Mouse (Mus musculus) lung, postnatal 0 days (tissue): Measurements from ENCODE around the gene Sgk2. TPM values are rescaled to one million over a fixed set of nuclear protein-coding genes. Genes with fewer than 3 reads are reported as not detected.
A peak's percentile ranks its signal among the peaks of the same experiment; 100 is the strongest.

ENCODE experiments used
- ATAC-seq: fragments of 200-750 bp; cut with Nextera tagmentation; 2 replicates; pipeline ENCODE4 v1.8.0; 2017; ENCODE audit warnings: moderate library complexity
- DNase-seq: peaks from one replicate; pipeline ENCODE4 v3.0.0-alpha.2; 2016; ENCODE audit warnings: low spot score
- H3K27ac ChIP-seq: fragments of 300-500 bp; sonication (generic); 2 replicates; pipeline ENCODE4 v1.5.1; 2014; ENCODE audit warnings: antibody characterized with exemption, mild to moderate bottlenecking, low read length, mixed read lengths
- H3K27me3 ChIP-seq: fragments of 300-500 bp; sonication (generic); replicated peaks from 2 replicates; pipeline ENCODE4 v1.6.1; 2014; ENCODE audit warnings: low read length, mixed read lengths; ENCODE audit not compliant: insufficient read depth
- H3K36me3 ChIP-seq: fragments of 300-500 bp; sonication (generic); 2 replicates; pipeline ENCODE4 v1.6.1; 2014; ENCODE audit warnings: low read length, mixed read lengths; ENCODE audit not compliant: insufficient read depth
- H3K4me1 ChIP-seq: fragments of 300-500 bp; sonication (generic); 2 replicates; pipeline ENCODE4 v1.6.1; 2014; ENCODE audit warnings: antibody characterized with exemption, low read depth, low read length, mixed read lengths; ENCODE audit not compliant: insufficient read depth
- H3K4me2 ChIP-seq: fragments of 300-500 bp; sonication (generic); replicated peaks from 2 replicates; pipeline ENCODE4 v1.6.1; 2014; ENCODE audit warnings: low read depth, mild to moderate bottlenecking, low read length, moderate library complexity, mixed read lengths
- H3K4me3 ChIP-seq: fragments of 300-500 bp; sonication (generic); 2 replicates; pipeline ENCODE4 v1.5.1; 2014; ENCODE audit warnings: low read depth, low read length
- H3K9ac ChIP-seq: fragments of 300-500 bp; sonication (generic); replicated peaks from 2 replicates; pipeline ENCODE4 v1.6.1; 2014; ENCODE audit warnings: low read depth, mild to moderate bottlenecking
- H3K9me3 ChIP-seq: fragments of 300-500 bp; sonication (generic); 2 replicates; pipeline ENCODE4 v1.6.1; 2016; ENCODE audit warnings: low read length, mixed read lengths
- CTCF ChIP-seq: IDR thresholded peaks from 2 replicates; pipeline ENCODE4 v1.5.1; 2016; ENCODE audit warnings: antibody characterized with exemption, mild to moderate bottlenecking
- EP300 ChIP-seq: IDR thresholded peaks from 2 replicates; pipeline ENCODE4 v1.6.1; 2016; ENCODE audit warnings: antibody characterized with exemption, mild to moderate bottlenecking, control low read depth
- WGBS: fragments of 180-500 bp; shearing (Covaris S2); extraction: QIAGEN DNeasy Blood & Tissue Kit; methylation state at CpG from one replicate; pipeline ENCODE4 v1.1.7; 2014; 5-methylcytosine and 5-hydroxymethylcytosine counted together
- polyA plus RNA-seq: library from polyadenylated mRNA; unstranded; fragments of >200 nt; fragmentation: Nextera tagmentation; extraction: Ambion mirVana; gene quantifications from 2 replicates; pipeline ENCODE4 v1.2.1, GENCODE M21; 2015

The Sgk2 gene
- polyA plus RNA-seq, 1 experiment from 2014 or later, result 0.08 TPM

- WGBS, result 67% methylated on average over 9 of the region's 9 CpGs
Observed at GRCm38 (mm10) chr2:162993881-162994616, 6.9 kb downstream of the Sgk2 start.

GRCm38 (mm10) chr2:162998528-162999230, 11.5 kb downstream of the Sgk2 start:
- WGBS, result 30% methylated on average over 18 of the region's 18 CpGs
- Histone ChIP-seq H3K27me3 (no peaks in the 10 kb centered on the region), H3K27ac (no peak overlapping the region), H3K9me3 (no peaks in the 10 kb centered on the region), H3K4me2 (no peak overlapping the region), H3K4me3 (no peak overlapping the region), H3K4me1 (no peaks in the 10 kb centered on the region), H3K36me3 (no peaks in the 10 kb centered on the region), H3K9ac (no peak overlapping the region)
- TF ChIP-seq CTCF (peak; percentile 91), EP300 (no peak)
- DNase-seq, result peak; percentile 70
- ATAC-seq, result peak; percentile 76

More at GRCm38 (mm10) chr2:162993881-162994616, 6.9 kb downstream of the Sgk2 start:
- H3K27me3 ChIP-seq, result no peaks in the 10 kb centered on the region
- H3K4me3 ChIP-seq, result no peak overlapping the region
- H3K9ac ChIP-seq, result no peak overlapping the region
- ATAC-seq (no peak), DNase-seq (no peak)
- H3K4me2 ChIP-seq, result no peak overlapping the region
- H3K27ac ChIP-seq, result no peak overlapping the region
- TF ChIP-seq EP300 (no peak), CTCF (no peak)
- H3K4me1 ChIP-seq, result no peaks in the 10 kb centered on the region
- H3K36me3 ChIP-seq, result no peaks in the 10 kb centered on the region
- no peaks in the 10 kb centered on the region for H3K9me3 ChIP-seq

GRCm38 (mm10) chr2:162999744-163000143, 12.6 kb downstream of the Sgk2 start:
- H3K9me3 ChIP-seq, result no peaks in the 10 kb centered on the region
- H3K9ac ChIP-seq, result no peak overlapping the region
- no peaks in the 10 kb centered on the region for H3K36me3 ChIP-seq
- no peak for TF ChIP-seq EP300
- peak; percentile 80 for TF ChIP-seq CTCF
- H3K4me3 ChIP-seq, result no peak overlapping the region
- no peaks in the 10 kb centered on the region for H3K27me3 ChIP-seq
- ATAC-seq (peak; percentile 35; the same call in 1 of the 2 replicates), DNase-seq (peak; percentile 55)
- H3K4me1 ChIP-seq, result no peaks in the 10 kb centered on the region
- no peak overlapping the region for H3K27ac ChIP-seq
- H3K4me2 ChIP-seq, result no peak overlapping the region
- 21% methylated on average over 3 of the region's 3 CpGs for WGBS

GRCm38 (mm10) chr2:163001071-163001470, 13.9 kb downstream of the Sgk2 start:
- Histone ChIP-seq H3K4me3 (no peak overlapping the region), H3K27ac (no peak overlapping the region), H3K9ac (no peak overlapping the region), H3K36me3 (no peaks in the 10 kb centered on the region), H3K27me3 (no peaks in the 10 kb centered on the region), H3K4me1 (no peaks in the 10 kb centered on the region), H3K9me3 (no peaks in the 10 kb centered on the region), H3K4me2 (no peak overlapping the region)
- ATAC-seq (no peak), DNase-seq (no peak)
- TF ChIP-seq EP300, result no peak
- no peak for TF ChIP-seq CTCF
- 83% methylated on average over 1 of the region's 1 CpGs for WGBS

- Histone ChIP-seq H3K4me3 (no peak overlapping the region), H3K4me2 (no peak overlapping the region), H3K27me3 (no peaks in the 10 kb centered on the region), H3K27ac (no peak overlapping the region), H3K9me3 (no peaks in the 10 kb centered on the region), H3K4me1 (no peaks in the 10 kb centered on the region), H3K36me3 (no peaks in the 10 kb centered on the region), H3K9ac (no peak overlapping the region)
- TF ChIP-seq CTCF (no peak), EP300 (peak; percentile 75; the same call in 1 of the 2 replicates)
- ATAC-seq (peak; percentile 75), DNase-seq (peak; percentile 44)
- WGBS, result 55% methylated on average over 4 of the region's 4 CpGs
Observed at GRCm38 (mm10) chr2:163007299-163007698, 20.2 kb downstream of the Sgk2 start.

GRCm38 (mm10) chr2:163016916-163017743, 30.0 kb downstream of the Sgk2 start, which contains the start of gene Ift52:
TSS of gene Ift52 (plus strand) at chr2:163017354.
- H3K9me3 ChIP-seq, result no peaks in the 10 kb centered on the region
- H3K4me3 ChIP-seq, result peak within 1 kb of the TSS; percentile 89
- no peaks in the 10 kb centered on the region for H3K36me3 ChIP-seq
- ATAC-seq (peak; percentile 96), DNase-seq (peak; percentile 91)
- peaks cover 5% of the 10 kb centered on the region; the same call in 1 of the 2 replicates for H3K4me1 ChIP-seq
- under 1% methylated on average over 57 of the region's 57 CpGs for whole genome bisulfite sequencing
- peak within 1 kb of the TSS; percentile 84 for H3K9ac ChIP-seq
- H3K27me3 ChIP-seq, result no peaks in the 10 kb centered on the region
- peak within 1 kb of the TSS; percentile 80 for H3K27ac ChIP-seq
- TF ChIP-seq CTCF (no peak), EP300 (no peak)
- H3K4me2 ChIP-seq, result peak within 1 kb of the TSS; percentile 74
